Mouse (Mus musculus) testis, postnatal 14 days (tissue): ENCODE measurements around the gene Srd5a3.

Experiments used
- DNase-seq: peaks from one replicate; pipeline ENCODE4 v3.0.0; 2021; ENCODE audit warnings: low spot score

Srd5a3 gene

GRCm38 (mm10) chr5:76193075-76193474 lies 53.0 kb downstream of the Srd5a3 start:
- no peak for DNase-seq

- DNase-seq, result no peak
Observed at GRCm38 (mm10) chr5:76194377-76194945, 54.4 kb downstream of the Srd5a3 start.

DNA sequence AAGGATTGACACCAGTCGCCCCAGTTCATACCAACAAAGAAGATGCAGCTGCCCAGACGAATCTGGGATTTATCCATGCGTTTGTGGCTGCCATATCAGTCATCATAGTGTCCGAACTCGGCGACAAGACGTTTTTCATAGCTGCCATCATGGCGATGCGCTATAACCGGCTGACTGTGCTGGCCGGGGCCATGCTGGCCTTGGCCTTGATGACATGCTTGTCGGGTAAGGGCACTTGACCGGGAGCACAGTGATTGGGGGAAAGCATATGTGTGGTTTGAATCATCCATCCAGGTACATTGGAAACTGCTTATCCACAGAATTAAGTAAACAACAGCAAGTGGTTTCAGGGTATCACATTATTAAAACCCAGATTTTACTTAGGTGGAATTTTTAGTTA lies 59.3 kb downstream of the Srd5a3 start:
- DNase-seq, result no peak

DNA sequence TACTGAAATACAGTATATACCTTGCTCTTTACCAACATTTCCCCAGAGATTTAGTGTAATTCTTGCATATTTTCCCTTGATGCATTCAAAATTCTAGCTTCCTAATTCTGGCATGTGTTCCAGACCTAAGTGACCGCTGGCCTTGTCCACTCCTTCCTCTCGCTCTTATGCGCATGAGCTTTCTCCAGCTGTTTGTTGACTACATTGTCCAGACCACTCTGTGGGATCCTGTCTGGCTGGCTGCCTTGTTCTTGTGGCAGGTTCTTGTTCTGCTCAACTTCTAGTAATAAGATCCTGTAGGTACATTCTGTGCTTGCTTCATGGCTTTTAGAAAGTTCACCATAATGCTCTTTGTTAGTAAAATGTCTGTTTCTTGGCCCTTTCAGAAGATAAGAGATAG lies 63.1 kb downstream of the Srd5a3 start:
- no peak for DNase-seq
